Mouse (Mus musculus) myocyte (in vitro differentiated cells): ENCODE results near the gene Lcmt2.

ENCODE experiments used
- MYOG ChIP-seq, 3 experiments: IDR thresholded peaks; one replicate each; pipeline ENCODE4 v1.6.1; 2011; ENCODE audit warnings: control low read depth in 2 of 3, low read depth in 2 of 3, mild to moderate bottlenecking in 2 of 3; ENCODE audit not compliant: insufficient read length in 2 of 3, control insufficient read depth in 1 of 3, insufficient read depth in 1 of 3
- POLR2A ChIP-seq: IDR thresholded peaks from one replicate; pipeline ENCODE4 v1.6.1; 2011; ENCODE audit warnings: low read depth, mild to moderate bottlenecking, control low read depth, moderate library complexity; ENCODE audit not compliant: insufficient read length

GRCm38 (mm10) chr2:121089751-121090150 lies 50.7 kb downstream of the Lcmt2 start:
- TF ChIP-seq MYOG (IDR thresholded peaks at IDR 0.05; ENCODE audit: control insufficient read depth in 1 of 3, insufficient read depth in 1 of 3, insufficient read length in 2 of 3, low read depth in 2 of 3): no peak
- no peak for TF ChIP-seq POLR2A
